Comparison of ENCODE assay signal across 16 mouse cellular contexts in genomic region chr6:82879463-82880089, GRCm38 (mm10). TPM values are rescaled to one million over a fixed set of nuclear protein-coding genes. Genes with fewer than 3 reads are reported as not detected.
A peak's percentile ranks its signal among the peaks of the same experiment; 100 is the strongest.
DNase-seq lines count a peak whose midpoint lies in the region; ATAC-seq lines count a peak whose summit lies in the region.
"Had no signal": no experiment of that assay in that cellular context is flagged by ENCODE, and none has a peak within 500 bp of the region (broad histone marks: within the 10 kb centered on the region; RNA-seq: fewer than 3 reads in every experiment).

No protein-coding gene starts in this region.

- ATAC-seq in activated CD4-positive, CD25-positive, alpha-beta regulatory T cell, adult 4 months = no peak

- intact Hi-C loops in heart, postnatal 25 days (cut with DNase I) = no loop called here

- peak; percentile 6 for DNase-seq in kidney, adult 18-20 months
- no peak for DNase-seq in kidney, postnatal 14 days
- peak; percentile 67 for DNase-seq in urinary bladder, postnatal 14 days (ENCODE audit: low spot score)
- DNase-seq in urinary bladder, postnatal 10 days (ENCODE audit: low spot score) = no peak
- peak; percentile 28 for DNase-seq in kidney, postnatal 10 days
- no peak for DNase-seq in cerebellum, postnatal 4 days (ENCODE audit: low spot score in 2 of 2)
- DNase-seq in heart, postnatal 25 days (ENCODE audit: low spot score) = no peak
- DNase-seq: adrenal gland, postnatal 25 days; B cell, adult 2 months; cerebellum, adult 9-10 months; embryo, embryonic 11 days; gastrocnemius, postnatal 10 days; heart, adult 2 months; liver, embryonic 13.5 days had no signal

RNA-seq across cellular contexts. Expression of gene Sema4f, which starts 60.0 kb away (rescaled TPM):
- polyA plus RNA-seq in activated CD4-positive, CD25-positive, alpha-beta regulatory T cell, adult 4 months (2017; shearing (Covaris generic)) = 1 to 10 TPM; 2.7 to 3.8 TPM
- total RNA-seq in heart, postnatal 25 days (2021) = under 1 TPM; 0.34 to 0.47 TPM
- polyA plus RNA-seq: erythroblast, embryonic 14.5 days had no signal

Comparison
In these comparisons a context has a peak if more than half of its experiments do, and no peak if none do; other contexts are left out.
1. DNase-seq: peak in kidney, adult 18-20 months (single experiment), urinary bladder, postnatal 14 days (single experiment) and kidney, postnatal 10 days (single experiment); none in kidney, postnatal 14 days (single experiment), urinary bladder, postnatal 10 days (single experiment), cerebellum, postnatal 4 days (0 of 2) and heart, postnatal 25 days (single experiment).